Mouse (Mus musculus) ovary, postnatal 36 days (tissue): ENCODE data around the gene Slx1b.
"Not testable (repeated sequence)": the region's sequence is repeated elsewhere in the genome, so short reads cannot be mapped to it uniquely, and the experiment has no call there.

Source experiments
- DNase-seq: peaks from one replicate; pipeline ENCODE4 v3.0.0; 2022; ENCODE audit warnings: low spot score, mixed read lengths

Gene Slx1b

GRCm38 (mm10) chr7:126695631-126696207, at the start of gene Slx1b:
Slx1b (minus strand) TSS chr7:126695784.
- DNase-seq, result peak; percentile 93

- no peak for DNase-seq
These were observed 46.4 kb upstream of the Slx1b start for GRCm38 (mm10) chr7:126741964-126742482.

DNA sequence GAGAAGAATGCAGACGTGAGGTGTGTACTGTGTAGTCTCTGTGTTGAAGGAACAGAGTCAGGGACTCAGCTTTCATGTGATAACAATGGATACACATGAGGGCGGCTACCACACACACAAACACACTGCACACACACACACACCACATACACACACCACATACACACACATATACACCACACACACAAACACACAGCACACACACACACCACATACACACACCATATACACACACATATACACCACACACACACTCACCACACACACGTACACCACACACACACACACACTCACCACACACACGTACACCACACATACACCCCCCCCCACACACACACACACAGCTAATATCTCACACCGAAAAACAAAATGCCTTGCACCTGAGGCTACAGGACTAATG, 45.9 kb upstream of the Slx1b start:
- no peak for DNase-seq

GRCm38 (mm10) chr7:126740977-126741376, 45.4 kb upstream of the Slx1b start:
- no peak for DNase-seq

DNA sequence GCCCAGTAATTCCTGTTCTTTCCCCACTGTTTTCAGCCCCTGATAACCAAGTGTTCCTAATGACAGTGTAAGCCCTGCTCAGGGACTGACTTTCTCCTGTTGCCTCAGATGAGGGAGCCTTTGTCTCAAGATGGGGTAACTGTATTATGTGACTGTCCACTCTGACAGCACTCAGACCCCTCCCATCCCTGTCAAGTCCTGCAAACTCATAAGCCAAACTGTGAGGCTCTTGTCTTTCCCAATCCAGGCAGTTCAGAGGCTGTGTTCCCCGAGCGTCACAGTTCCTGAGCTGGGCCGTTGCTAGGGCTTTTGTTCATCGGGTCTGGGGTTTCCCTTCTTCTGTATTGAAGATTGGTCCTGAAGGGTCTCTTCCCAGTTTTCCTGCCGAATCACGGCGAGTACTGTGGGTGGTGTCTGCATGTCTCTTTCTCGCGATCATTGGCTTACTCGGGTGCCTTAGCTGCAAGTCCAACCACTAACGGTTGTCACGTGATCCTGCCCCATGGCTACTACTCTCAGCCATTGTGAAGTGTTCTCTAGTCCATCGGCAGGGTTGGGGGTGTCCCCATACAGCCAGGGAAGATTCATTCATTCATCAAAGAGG, 44.6 kb upstream of the Slx1b start:
- no peak for DNase-seq

DNA sequence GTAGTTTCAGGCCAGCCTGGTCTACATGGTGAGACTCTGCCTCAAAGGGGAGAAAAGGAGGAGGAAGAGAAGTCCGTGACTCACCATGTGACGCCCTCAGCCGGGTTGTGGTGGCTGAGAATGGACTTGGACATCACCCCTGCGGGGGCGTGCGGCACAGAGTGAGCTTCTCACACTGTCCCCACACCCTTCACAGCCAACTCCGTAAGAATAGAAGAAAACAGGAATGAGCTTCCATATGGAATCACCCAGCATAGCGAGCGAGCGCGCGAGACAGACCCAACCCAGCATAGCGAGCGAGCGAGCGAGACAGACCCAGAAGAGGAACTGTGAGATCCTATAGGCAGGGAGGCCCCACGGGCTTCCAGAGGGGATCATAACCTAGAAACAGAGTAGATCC, 44.0 kb upstream of the Slx1b start:
- no peak for DNase-seq

DNA sequence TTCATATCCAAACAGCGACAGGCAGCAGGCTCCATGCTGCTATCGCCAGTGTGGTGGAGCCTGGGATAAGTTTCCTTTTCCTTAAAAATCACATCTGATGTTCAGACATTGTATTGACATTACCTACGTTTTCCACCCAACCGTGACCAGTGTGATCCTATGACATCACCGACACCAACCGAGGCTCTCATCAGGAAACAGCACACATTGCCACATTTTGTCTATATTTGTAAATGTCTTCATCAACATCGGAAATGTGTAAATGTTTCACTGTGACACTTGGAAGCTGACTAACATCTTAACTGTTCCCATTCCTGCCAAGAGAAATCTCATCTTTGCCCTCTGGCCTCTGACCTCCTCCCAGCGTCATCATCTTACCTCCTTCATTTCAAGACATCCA, 40.5 kb upstream of the Slx1b start:
- no peak for DNase-seq

GRCm38 (mm10) chr7:126730256-126730789, 34.7 kb upstream of the Slx1b start:
- DNase-seq, result not testable (repeated sequence)

- DNase-seq, result no peak
These were observed 30.1 kb upstream of the Slx1b start for GRCm38 (mm10) chr7:126725667-126726066.

DNA sequence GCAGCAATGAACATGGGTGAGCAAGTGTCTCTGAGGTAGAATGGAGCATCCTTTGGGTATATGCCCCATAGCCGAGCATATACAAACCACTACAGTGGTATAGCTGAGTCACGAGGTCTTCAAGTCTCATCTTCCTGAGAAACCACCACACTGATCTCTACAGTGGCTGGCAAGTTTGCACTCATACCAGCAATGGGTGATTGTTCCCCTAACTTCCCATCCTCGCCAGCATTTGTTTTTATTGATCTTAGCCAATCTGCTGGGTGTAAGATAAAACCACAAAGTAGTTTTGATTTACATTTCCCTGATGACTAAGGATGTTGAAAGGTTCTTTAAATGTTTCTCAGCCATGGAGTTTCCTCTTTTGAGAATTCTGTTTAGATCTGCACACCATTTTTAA, 29.5 kb upstream of the Slx1b start:
- no peak for DNase-seq

- no peak for DNase-seq
These were observed 26.1 kb upstream of the Slx1b start for GRCm38 (mm10) chr7:126721635-126722034.

- DNase-seq, result no peak
These were observed 23.3 kb upstream of the Slx1b start for GRCm38 (mm10) chr7:126718787-126719337.

- no peak for DNase-seq
These were observed 22.0 kb upstream of the Slx1b start for GRCm38 (mm10) chr7:126717566-126717965.

DNA sequence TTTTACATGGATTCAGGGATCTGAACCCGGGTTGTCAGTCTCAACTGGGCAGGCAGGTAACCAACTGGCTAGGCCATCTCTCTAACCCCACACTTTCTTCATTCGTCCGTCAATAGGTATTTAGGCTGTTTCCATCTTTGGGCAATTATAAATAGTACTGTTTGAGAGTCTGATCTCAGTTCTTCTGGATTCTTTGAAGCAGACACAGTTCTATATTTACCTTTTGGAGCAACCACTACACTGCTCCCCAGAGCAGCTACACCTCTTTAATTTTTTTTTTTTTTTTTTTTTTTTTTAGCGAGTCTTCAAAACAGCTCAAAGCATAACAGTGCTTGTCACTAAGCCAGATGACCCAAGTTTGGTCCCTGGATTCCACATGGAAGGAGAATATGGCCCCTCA, 20.1 kb upstream of the Slx1b start:
- no peak for DNase-seq

DNA sequence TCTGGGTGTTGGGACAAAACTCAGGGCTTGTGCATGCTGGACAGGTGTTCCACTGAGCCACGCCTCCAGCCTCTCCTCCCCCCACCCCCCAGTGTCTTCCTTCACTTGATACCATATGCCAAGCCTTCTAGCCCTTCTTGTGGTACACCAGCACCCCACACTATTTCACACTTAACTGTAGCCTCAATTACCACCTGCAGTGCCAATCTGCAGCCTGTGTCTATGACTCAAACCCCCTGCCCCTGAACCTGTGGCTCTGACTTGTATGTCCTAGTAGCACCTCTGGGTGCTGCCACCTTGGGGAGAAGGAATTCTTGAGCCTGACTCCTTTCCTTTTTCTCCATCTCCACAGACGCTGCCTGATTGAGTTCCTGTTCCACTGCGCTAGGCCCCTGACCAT, 16.3 kb upstream of the Slx1b start:
- no peak for DNase-seq

GRCm38 (mm10) chr7:126710266-126710665, 14.7 kb upstream of the Slx1b start:
- no peak for DNase-seq

- no peak for DNase-seq
These were observed 12.8 kb upstream of the Slx1b start for GRCm38 (mm10) chr7:126708175-126708952.

DNA sequence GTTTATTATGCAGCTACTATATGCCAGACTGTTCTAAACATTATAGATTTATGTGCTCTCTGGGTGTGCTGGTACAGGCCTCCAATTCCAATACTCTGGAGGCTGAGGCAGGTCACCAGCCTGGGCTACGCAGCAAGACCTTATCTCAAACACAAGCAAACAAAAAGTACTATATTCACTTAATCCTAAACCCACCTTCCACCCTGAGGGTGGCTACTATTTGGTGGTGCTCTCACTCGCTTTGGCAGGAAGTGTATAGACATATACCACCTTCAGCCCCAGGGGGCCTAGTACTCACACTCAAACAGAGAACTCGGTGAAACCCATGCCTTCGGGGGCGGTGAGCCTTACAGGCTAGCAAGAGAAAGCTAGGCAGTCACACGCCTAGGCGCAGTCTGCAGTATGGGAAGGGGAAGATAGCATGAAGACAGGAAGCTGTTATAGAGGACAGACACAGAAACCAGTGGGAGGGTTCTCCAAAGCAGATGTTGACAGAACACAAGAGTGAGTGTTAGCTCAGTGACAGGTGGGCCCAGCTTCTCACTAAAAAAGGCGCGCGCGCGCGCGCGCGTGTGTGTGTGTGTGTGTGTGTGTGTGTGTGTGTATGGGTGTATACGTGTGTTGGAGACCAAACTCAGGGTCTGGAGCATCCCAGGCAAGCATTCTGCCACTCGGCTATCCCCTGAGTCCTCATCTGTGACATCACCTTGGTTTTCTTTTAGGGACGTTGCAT, 12.0 kb upstream of the Slx1b start, which contains the start of gene Coro1a:
TSS of gene Coro1a (minus strand) at position 346 of the 733 bp plus-strand sequence.
- DNase-seq, result no peak

GRCm38 (mm10) chr7:126704121-126704980, 8.8 kb upstream of the Slx1b start:
- peak; percentile 71 for DNase-seq

- no peak for DNase-seq
These were observed 8.1 kb upstream of the Slx1b start for GRCm38 (mm10) chr7:126703757-126704077.
